Mouse (Mus musculus): ENCODE data around the gene Cdk18. TPM values are rescaled to one million over a fixed set of nuclear protein-coding genes. Genes with fewer than 3 reads are reported as not detected.

The Cdk18 gene
- polyA plus RNA-seq, 2 experiments, result 0.67 to 1.7 TPM

DNA sequence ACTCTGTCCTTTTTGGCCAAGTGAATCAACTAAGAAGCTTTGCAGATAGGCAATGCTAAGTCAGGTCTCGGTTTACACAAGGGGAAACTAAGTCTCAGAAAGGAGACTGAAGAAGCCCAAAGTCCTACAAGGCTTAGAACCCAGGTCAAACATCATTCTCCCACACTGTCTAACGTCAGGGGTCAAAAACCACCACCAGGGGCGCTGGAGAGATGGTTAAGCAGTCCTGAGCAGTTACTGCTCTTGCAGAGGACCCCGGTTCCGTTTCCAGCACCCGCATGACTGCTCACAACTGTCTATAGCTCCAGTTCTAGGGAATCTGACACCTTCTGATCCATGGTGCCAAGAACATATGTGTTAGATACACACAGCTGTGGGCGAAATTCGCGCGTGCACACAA lies 687 bp upstream of the Cdk18 start:
- Histone ChIP-seq H3K4me3 (ENCODE audit: insufficient read depth in 1 of 2, low read depth in 2 of 2, low read length in 2 of 2) (no peak overlapping the region), H3K9ac (replicated peaks) (no peak overlapping the region), H3K4me2 (ENCODE audit: low read depth) (no peak overlapping the region), H3K9me3 (ENCODE audit: control insufficient read depth, low read length) (no peaks in the 10 kb centered on the region), H3K27ac (no peak overlapping the region), H3K36me3 (replicated peaks; ENCODE audit: control insufficient read depth, insufficient read depth, low read depth) (no peaks in the 10 kb centered on the region), H3K4me1 (replicated peaks; ENCODE audit: control insufficient read depth in 2 of 2, insufficient read depth in 2 of 2, low read length in 1 of 2) (peaks cover 0 to 2% of the 10 kb centered on the region in 2 experiments; a peak in 1 of 4 replicates), H3K27me3 (ENCODE audit: control insufficient read depth, insufficient read depth, low read length) (peaks cover 9% of the 10 kb centered on the region)
- TF ChIP-seq EP300 (IDR thresholded peaks at IDR 0.05; ENCODE audit: low read depth), result no peak
- TF ChIP-seq CTCF (IDR thresholded peaks at IDR 0.05; ENCODE audit: low read depth), result peak; percentile 72
- no peak for ATAC-seq (ENCODE audit: insufficient read depth)
- WGBS (ENCODE audit: insufficient replicate concordance), result 45% methylated on average over 10 of the region's 10 CpGs
- peak in 2 of 3 experiments; percentile 17 to 20 for DNase-seq (ENCODE audit: low read depth in 3 of 3, low spot score in 3 of 3)

DNA sequence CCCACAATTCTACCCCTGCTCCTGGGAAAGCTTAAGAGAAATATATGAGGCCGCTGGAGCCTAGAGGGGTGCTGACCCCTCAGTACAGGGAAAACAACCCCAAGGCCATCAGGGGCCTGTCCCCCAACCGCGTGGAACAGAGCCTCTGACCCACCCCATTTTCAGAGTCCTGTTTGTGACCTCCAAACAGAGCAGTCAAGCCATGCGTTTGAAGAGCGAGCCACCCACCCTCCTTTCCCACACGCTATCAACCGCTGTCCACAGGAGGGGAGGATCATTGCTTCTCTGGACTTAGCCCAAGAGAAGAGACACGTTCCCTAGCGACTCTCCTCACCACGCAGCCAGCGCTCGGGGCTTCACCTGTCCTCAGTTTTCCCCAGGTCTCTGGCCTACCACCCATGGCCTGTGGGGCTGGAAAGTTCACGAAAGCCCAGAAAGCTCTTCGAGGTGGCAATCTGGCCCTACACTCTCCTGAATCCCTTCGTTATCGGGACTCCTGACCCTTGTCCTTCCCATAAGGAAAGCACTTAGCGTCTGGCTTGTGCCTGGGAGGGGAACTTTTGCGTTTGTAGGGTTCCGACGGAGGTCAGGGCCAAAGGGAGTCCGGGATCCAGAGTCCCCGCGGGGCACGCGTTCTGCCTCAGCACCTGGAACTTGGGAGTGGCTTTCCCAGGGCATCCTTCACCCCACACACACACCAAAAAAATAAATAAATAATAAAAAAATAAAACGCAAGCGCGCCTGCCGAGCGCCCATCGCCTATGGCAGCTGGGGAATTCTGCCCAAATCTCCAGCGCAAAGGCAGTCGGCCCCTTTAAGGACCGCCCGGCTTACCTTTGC lies 688 bp downstream of the Cdk18 start:
- TF ChIP-seq EP300 (IDR thresholded peaks at IDR 0.05; ENCODE audit: low read depth), result no peak
- no peak for TF ChIP-seq CTCF (IDR thresholded peaks at IDR 0.05; ENCODE audit: low read depth)
- Histone ChIP-seq H3K27ac (no peak overlapping the region), H3K36me3 (replicated peaks; ENCODE audit: control insufficient read depth, insufficient read depth, low read depth) (no peaks in the 10 kb centered on the region), H3K9me3 (ENCODE audit: control insufficient read depth, low read length) (no peaks in the 10 kb centered on the region), H3K4me1 (replicated peaks; ENCODE audit: control insufficient read depth in 2 of 2, insufficient read depth in 2 of 2, low read length in 1 of 2) (peaks cover 0 to 2% of the 10 kb centered on the region in 2 experiments; a peak in 1 of 4 replicates), H3K4me3 (ENCODE audit: insufficient read depth in 1 of 2, low read depth in 2 of 2, low read length in 2 of 2) (peak overlapping the region; percentile 37 to 61), H3K4me2 (ENCODE audit: low read depth) (peak overlapping the region; percentile 38), H3K9ac (replicated peaks) (no peak overlapping the region), H3K27me3 (ENCODE audit: control insufficient read depth, insufficient read depth, low read length) (peaks cover 9% of the 10 kb centered on the region)
- ATAC-seq (ENCODE audit: insufficient read depth) (no peak), DNase-seq (ENCODE audit: low read depth in 3 of 3, low spot score in 3 of 3) (no peak)
- 4% methylated on average over 35 of the region's 35 CpGs for WGBS (ENCODE audit: insufficient replicate concordance)

GRCm38 (mm10) chr1:132137935-132138575 lies 1.4 kb downstream of the Cdk18 start:
- DNase-seq (ENCODE audit: low read depth in 3 of 3, low spot score in 3 of 3), result no peak
- 38% methylated on average over 9 of the region's 9 CpGs for WGBS (ENCODE audit: insufficient replicate concordance)

GRCm38 (mm10) chr1:132136847-132137246 lies 2.6 kb downstream of the Cdk18 start:
- Histone ChIP-seq H3K27ac (no peak overlapping the region), H3K27me3 (ENCODE audit: control insufficient read depth, insufficient read depth, low read length) (peaks cover 9% of the 10 kb centered on the region), H3K4me1 (replicated peaks; ENCODE audit: control insufficient read depth in 2 of 2, insufficient read depth in 2 of 2, low read length in 1 of 2) (peaks cover 0 to 8% of the 10 kb centered on the region in 2 experiments; a peak in 2 of 4 replicates), H3K4me3 (ENCODE audit: insufficient read depth in 1 of 2, low read depth in 2 of 2, low read length in 2 of 2) (no peak overlapping the region), H3K9ac (replicated peaks) (no peak overlapping the region), H3K4me2 (ENCODE audit: low read depth) (no peak overlapping the region), H3K9me3 (ENCODE audit: control insufficient read depth, low read length) (no peaks in the 10 kb centered on the region), H3K36me3 (replicated peaks; ENCODE audit: control insufficient read depth, insufficient read depth, low read depth) (no peaks in the 10 kb centered on the region)
- TF ChIP-seq CTCF (IDR thresholded peaks at IDR 0.05; ENCODE audit: low read depth) (no peak), EP300 (IDR thresholded peaks at IDR 0.05; ENCODE audit: low read depth) (no peak)
- DNase-seq (ENCODE audit: low read depth in 3 of 3, low spot score in 3 of 3) (no peak), ATAC-seq (ENCODE audit: insufficient read depth) (no peak)
- 70% methylated on average over 3 of the region's 3 CpGs for WGBS (ENCODE audit: insufficient replicate concordance)

More at GRCm38 (mm10) chr1:132137935-132138575, 1.4 kb downstream of the Cdk18 start:
- ATAC-seq (ENCODE audit: insufficient read depth), result no peak
- H3K36me3 ChIP-seq (replicated peaks; ENCODE audit: control insufficient read depth, insufficient read depth, low read depth), result no peaks in the 10 kb centered on the region
- H3K4me1 ChIP-seq (replicated peaks; ENCODE audit: control insufficient read depth in 2 of 2, insufficient read depth in 2 of 2, low read length in 1 of 2), result peaks cover 0 to 7% of the 10 kb centered on the region in 2 experiments; a peak in 2 of 4 replicates
- 0 out of 4 replicates have a peak overlapping the region, but pooled peaks of 1 of the 2 experiments have one; percentile 37 for H3K4me3 ChIP-seq (ENCODE audit: insufficient read depth in 1 of 2, low read depth in 2 of 2, low read length in 2 of 2)
- H3K4me2 ChIP-seq (ENCODE audit: low read depth), result peak overlapping the region; percentile 38; the same call in 1 of the 2 replicates
- H3K9me3 ChIP-seq (ENCODE audit: control insufficient read depth, low read length), result no peaks in the 10 kb centered on the region
- peaks cover 9% of the 10 kb centered on the region for H3K27me3 ChIP-seq (ENCODE audit: control insufficient read depth, insufficient read depth, low read length)
- TF ChIP-seq EP300 (IDR thresholded peaks at IDR 0.05; ENCODE audit: low read depth) (no peak), CTCF (IDR thresholded peaks at IDR 0.05; ENCODE audit: low read depth) (no peak)
- no peak overlapping the region for H3K27ac ChIP-seq
- no peak overlapping the region for H3K9ac ChIP-seq (replicated peaks)

DNA sequence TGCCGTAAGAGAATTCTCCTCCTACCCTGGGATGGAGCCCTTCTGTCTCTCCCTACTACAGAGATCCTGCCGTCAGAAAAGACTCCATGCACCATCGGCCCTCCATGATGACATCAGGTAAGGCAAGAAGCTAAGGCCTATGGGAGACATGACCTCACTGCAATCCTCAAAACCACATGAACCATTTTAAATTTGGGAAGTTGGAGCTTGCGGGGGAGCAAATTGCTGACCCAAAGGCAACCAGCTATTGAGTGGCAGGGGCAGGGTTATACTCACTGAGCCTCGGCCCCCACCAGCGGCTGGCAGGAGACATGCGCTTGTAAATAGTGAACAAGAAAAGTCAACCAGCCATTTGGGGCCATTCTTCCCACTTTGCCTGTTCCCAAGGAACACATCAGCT lies 3.9 kb downstream of the Cdk18 start:
- peaks cover 0 to 8% of the 10 kb centered on the region in 2 experiments; a peak in 2 of 4 replicates for H3K4me1 ChIP-seq (replicated peaks; ENCODE audit: control insufficient read depth in 2 of 2, insufficient read depth in 2 of 2, low read length in 1 of 2)
- H3K27ac ChIP-seq, result no peak overlapping the region
- TF ChIP-seq CTCF (IDR thresholded peaks at IDR 0.05; ENCODE audit: low read depth) (no peak), EP300 (IDR thresholded peaks at IDR 0.05; ENCODE audit: low read depth) (no peak)
- no peak overlapping the region for H3K9ac ChIP-seq (replicated peaks)
- no peak for DNase-seq (ENCODE audit: low read depth in 3 of 3, low spot score in 3 of 3)
- H3K9me3 ChIP-seq (ENCODE audit: control insufficient read depth, low read length), result no peaks in the 10 kb centered on the region
- no peak for ATAC-seq (ENCODE audit: insufficient read depth)
- H3K4me2 ChIP-seq (ENCODE audit: low read depth), result no peak overlapping the region
- no peaks in the 10 kb centered on the region for H3K36me3 ChIP-seq (replicated peaks; ENCODE audit: control insufficient read depth, insufficient read depth, low read depth)
- no peak overlapping the region for H3K4me3 ChIP-seq (ENCODE audit: insufficient read depth in 1 of 2, low read depth in 2 of 2, low read length in 2 of 2)
- 60% methylated on average over 7 of the region's 7 CpGs for WGBS (ENCODE audit: insufficient replicate concordance)
- peaks cover 9% of the 10 kb centered on the region for H3K27me3 ChIP-seq (ENCODE audit: control insufficient read depth, insufficient read depth, low read length)
